Mouse (Mus musculus) adrenal gland, postnatal 10 days (tissue): ENCODE results near the gene Uba7. TPM values are rescaled to one million over a fixed set of nuclear protein-coding genes. Genes with fewer than 3 reads are reported as not detected.

ENCODE experiments used
- DNase-seq: peaks from one replicate; pipeline ENCODE4 v3.0.0; 2021; ENCODE audit warnings: mixed read lengths
- long read RNA-seq, 2 experiments: library from polyadenylated mRNA; stranded (forward); transcript quantifications; one replicate each; pipeline ENCODE4 v2.0.0; 2021
- total RNA-seq, 2 experiments: library from RNA; stranded (reverse); gene quantifications; 2 replicates each; pipeline ENCODE4 v1.2.3; 2021

Gene Uba7
- 10 to 100 TPM; 19.0 to 22.5 TPM for total RNA-seq
- long read RNA-seq, experiment 1, partial matches to known transcripts: 4 of 7 reads
- long read RNA-seq, experiment 1, other reads (novel, unspliced or antisense): 0 of 7 reads
- long read RNA-seq, experiment 2, transcript Uba7-201 (24 exons, 3,195 nt): major isoform, 5 of 9 reads
- long read RNA-seq, experiment 2, partial matches to known transcripts: 1 of 9 reads
- long read RNA-seq, experiment 2, other reads (novel, unspliced or antisense): 1 of 9 reads

DNA sequence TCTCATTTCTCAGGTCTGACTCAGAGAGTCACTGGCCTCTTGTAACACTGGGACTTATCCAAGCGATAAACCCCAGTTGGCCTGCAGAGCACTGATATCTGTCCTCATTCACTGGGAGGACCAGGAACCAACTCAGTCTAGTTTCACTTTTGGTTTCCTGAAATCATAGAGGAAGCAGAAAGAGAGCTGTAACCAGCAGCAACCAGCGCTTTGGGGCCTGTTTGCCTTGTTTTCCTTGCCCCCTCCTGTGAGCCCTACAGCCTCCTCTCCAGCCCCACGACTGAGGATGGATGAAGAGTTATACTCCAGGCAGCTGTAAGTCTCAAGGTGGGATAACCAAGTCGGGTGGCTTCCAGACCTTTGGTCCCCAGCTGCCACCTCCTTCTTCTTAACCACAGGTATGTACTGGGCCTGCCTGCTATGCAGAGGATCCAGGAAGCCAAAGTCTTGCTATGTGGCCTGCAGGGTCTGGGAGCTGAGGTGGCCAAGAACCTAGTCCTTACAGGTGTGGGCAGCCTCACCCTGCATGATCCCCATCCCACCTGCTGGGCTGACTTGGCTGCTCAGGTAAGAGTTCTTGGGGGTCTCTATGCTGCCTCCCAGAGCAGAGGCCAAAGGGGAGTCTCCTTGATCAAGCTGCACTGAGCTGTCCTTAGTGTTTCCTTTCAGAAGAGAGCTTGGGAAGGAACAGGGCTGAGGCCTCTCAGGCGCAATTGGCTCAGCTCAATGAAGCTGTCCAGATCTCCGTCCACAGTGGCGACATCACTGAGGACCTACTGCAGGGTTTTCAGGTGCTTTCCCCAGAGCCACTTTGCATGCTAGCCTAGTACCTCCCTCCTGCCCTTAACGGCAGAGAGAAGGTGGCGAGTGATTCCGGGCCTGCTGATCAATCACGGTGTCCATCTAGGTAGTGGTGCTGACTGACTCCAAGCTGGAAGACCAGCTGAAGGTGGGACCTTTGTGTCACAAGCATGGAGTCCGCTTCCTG, at the start of gene Uba7:
Uba7 (plus strand) TSS at position 107 of the 988 bp plus-strand sequence.
- DNase-seq: peak; percentile 43

DNA sequence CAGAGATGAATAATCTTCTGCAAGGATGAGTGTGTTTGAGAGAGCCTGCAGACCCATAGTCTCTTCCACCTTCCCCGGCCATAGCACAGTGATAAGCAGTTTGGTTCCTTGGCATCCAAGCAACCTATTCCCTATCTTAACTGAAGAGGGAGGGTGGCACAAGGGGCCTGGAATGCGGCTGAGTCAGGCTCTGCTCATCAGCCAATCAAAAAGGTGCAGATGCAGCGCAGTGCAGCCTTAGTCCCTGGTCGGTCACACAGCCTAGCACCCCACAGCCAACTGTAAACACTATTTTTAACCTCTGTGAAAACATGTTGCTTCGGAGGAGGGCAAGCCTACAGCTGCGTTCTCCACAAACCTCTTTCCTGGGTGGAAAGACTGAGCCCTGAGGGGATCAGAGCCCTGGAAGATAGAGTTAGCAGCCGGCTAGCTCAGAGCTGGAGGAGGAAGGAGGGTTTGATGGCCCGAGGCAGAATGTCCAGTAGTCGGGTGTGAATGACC, 48.3 kb upstream of the Uba7 start:
- DNase-seq: no peak

DNA sequence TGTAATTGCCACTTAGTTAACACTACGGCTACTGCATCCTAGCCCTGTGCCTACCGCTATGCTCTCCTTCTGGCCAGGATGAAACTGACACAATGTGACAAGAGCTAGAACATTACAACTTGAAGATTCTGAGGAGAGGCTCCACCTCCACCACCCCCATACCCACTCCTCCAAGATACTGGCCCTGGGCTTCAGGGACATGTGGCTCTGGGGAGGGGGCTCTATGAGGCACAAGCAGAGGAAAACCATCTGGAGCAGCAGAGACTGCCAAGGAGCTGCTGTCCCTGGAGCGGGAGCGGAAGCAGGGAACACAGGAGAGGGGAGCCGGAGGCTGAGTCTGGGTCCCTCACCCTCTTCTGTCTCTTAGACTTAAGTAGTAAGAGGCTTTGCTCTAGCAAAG, 47.6 kb upstream of the Uba7 start:
- no peak for DNase-seq

DNA sequence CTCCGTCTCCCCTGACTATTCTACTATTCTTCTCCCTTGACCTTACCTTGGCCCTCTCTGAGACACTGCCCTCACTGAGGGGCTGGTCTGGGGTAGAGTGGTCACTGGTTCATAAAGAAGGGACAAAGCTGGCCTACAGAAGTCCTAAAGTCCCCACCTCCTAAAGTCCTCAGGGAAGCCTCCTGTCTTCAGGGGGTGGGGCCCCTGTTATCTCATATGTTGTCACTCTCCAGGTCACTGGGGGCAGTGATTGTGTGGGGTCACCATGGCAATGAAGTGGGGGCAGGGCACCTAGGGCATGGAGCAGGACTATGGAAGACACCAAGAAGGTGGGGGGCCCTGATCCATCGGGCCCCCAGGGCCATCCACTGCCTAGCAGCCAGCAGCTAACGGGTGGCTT, 47.1 kb upstream of the Uba7 start, which contains the start of gene Actl11:
Actl11 (plus strand) TSS at position 301 of the 400 bp plus-strand sequence.
- DNase-seq: no peak

DNA sequence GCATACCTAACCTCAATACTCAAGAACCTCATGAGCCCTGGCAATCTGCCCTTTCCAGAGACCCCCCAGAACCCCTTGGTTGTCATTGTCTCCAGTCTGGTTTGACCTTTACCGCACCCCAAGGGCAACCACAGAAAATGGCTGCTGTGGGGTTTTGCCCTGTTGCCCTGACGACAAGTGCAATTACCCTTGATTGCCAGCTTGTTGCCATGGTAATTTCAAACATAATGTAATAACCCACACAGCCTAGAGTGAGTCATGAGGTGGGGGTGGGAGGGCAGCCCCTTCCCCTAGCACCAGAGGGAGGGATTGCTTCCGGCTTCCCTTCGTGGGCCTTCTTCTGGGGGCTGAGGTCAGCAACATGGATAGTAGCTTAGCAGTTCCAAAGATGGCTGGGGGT, 43.1 kb upstream of the Uba7 start:
- no peak for DNase-seq

DNA sequence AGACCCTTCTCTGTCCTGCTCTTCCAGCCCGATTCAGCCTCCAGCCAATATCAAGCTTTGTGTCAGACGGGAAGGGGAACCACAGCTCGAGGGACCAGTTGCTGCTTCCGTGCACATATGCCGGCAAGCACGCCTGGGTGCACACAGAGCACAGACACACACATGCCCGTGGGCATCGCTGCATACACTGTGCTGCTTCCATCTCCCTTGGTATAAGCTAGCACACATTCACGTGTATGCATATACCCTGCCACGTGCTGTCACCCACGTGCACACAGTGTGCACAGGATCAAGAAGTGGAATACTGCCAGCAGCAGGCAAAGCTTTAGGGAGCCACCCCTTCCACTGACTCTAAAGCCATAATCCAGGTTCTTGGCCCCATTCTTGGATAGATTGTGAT, 41.2 kb upstream of the Uba7 start:
- DNase-seq: no peak

DNA sequence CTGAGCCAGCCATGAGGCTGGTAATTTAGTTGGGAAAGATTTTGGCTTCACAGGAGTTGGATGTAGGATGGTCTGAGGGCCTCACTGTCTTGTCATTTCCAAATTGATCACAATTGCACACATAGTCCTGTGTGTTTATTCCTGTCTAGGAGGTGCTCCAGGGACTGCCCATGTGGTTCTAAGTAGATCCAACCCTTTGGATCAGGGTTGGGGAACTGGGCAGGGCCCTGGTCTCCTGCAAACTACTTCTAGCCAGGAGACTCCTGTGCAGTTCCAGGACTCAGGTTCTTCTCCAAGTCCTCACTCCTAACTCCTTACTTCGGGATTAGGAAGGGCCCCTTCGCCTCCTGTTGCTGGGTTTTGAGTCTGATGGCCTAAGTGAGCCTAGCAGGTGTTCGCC, 39.9 kb upstream of the Uba7 start, which contains the start of gene Camkv:
Camkv (plus strand) TSS at position 301 of the 400 bp plus-strand sequence.
- no peak for DNase-seq

DNA sequence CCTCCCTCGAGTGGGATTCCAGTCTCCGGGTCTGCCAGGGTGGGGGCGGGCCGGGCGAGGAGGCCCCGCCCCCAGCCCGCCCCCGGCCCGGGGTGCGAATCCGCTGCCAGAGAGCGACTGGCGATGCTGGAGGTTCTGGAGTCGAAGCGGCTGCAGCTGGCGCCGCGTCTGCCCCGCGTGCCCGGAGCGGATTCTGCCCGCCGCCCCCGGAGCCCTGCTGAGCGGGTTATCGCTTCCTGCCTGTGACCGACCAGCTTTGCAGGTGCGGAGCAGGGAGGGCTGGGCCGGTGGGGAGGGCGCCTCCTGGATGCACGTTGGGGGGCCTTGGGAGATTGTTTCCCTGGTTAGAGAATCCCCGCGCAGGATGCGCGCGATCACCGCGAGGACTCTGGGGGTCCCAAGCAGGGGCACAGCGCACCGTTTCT, 39.5 kb upstream of the Uba7 start:
- peak; percentile 49 for DNase-seq

DNA sequence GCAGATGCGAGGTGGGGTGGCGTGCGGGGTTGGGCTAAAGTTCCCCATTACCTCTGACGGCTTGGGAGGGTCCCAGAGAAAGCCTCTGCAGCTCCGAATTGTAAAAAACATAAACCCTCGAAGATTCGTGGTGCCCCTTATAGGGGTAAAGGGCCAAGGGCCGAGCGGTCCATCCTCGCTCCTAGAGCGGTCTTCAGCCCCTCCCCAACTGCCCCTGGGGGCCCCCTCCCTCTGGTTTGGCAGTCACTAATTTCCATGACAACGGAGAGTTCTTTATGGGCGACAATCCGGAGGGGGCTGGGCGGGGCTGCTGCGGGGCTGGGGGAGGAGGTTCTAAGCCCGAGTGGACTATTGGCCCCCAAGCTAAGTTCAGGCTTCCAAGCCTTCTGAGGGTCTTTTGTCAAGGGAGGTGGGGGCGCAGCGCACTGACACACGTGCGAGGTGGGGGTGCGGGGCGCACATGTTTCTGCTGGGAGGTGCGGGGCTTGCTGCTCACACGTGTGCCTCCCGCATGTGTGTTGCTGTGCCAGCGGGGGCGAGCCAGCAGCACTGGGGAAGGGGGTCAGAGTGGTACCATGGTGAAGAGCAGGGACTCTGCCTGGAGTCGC, 39.0 kb upstream of the Uba7 start:
- no peak for DNase-seq

DNA sequence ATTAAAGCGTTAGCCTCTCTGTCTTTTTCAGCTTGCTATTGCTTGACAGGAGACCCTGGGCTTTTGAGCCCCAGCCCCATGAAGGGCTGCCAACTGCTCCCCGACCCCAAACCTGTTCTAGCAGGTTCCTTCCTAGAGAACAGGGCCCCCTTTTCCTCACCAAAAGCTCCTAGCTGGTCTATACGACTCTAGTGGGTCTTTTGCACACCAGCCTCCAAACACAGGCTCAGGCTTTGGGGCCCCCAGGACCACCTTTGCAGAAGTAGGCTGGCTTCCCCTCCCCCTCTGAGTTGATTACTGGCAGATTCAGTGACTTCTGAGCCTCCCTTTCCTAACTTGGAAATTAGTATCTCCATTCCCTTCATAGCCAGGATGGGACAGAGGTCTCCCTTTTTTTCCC, 38.5 kb upstream of the Uba7 start:
- DNase-seq: no peak

DNA sequence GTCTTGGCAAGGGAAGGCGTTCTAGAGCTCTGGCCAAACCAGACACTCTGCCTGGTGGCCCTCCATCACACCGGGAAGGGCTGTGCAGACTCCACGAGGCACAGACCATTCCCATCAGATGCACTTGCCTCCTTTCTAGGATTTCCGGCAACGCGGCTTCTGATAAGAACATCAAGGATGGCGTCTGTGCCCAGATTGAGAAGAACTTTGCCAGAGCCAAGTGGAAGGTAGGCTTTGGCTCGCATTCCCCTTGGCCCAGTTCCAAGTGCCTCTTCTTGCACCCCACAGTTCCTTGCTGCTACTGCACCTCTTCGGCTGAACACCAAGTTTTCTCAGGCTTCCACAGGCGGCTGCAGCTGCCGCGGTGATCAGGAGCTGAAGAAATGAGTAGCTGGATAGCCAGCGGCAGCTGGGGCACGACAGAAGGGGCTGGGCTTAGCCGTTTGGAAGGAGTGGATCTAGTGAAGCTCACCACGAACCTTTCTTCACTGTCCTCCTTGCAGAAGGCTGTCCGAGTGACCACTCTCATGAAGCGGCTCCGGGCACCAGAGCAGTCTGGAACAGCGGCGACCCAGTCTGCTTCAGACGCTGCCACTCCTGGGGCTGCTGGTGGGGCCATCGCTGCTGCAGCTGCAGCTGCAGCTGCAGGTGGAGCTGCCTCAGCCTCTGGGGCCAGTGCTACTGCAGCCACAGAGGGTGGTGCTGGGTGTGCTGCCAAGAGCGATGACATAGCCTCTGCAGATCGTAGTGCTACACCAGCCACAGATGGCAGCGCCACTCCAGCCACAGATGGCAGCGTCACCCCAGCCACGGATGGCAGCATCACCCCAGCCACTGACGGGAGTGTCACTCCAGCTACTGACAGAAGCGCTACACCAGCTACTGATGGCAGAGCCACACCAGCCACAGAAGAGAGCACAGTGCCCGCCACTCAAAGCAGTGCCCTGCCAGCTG, 27.8 kb upstream of the Uba7 start:
- no peak for DNase-seq

DNA sequence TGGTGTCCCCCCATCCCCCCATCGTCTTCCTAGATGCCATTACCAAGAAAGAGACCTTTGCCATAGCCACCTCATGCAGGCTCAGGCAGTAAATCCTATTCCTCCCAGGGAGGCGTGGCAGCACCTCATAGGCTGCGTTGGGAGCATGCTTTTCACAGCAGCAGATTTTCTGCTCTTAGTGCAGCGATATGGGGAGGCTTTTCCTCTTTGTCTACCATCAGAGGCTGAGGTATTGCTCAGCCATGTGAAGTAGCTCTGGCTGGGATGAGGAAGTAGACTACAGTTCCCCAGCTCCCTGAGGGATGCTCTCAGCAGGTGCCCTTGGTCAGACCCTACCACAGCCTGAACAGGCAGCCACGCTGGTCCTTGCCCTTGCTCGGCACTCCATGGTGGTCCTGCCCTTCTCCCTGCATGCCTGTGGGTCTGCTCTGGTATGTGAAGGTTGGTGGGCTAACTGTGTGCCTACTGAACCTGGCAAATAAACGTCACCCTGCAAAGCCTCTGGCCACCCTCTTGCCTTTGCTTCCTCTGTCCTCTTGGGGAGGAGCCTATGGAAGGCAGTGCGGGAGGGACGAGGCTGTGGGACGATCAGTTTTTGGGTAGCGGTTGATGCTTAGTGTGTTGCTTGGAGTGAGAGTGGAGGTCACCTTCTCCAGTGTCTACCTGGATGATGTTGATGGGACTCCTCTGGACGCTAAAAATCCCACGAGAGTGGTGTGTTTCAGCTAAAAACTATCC, 26.0 kb upstream of the Uba7 start:
- DNase-seq: no peak

DNA sequence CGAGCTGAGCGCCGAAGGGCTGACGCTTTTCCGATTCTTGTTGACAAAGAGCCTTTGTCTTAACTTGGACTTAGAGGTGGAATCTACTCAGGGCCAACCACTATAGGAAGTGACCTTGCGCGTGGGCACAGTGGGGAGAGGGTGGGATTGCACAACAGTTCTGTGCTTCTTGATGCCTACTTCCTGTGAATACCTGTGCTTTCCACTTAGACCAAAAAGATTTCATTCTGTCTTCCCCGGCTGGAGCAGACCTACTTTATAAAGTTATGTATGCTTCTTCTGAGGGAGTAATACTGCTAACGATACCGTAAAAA, 25.4 kb upstream of the Uba7 start, which contains the start of gene Traip:
Traip (plus strand) TSS at position 215 of the 314 bp plus-strand sequence.
- no peak for DNase-seq

DNA sequence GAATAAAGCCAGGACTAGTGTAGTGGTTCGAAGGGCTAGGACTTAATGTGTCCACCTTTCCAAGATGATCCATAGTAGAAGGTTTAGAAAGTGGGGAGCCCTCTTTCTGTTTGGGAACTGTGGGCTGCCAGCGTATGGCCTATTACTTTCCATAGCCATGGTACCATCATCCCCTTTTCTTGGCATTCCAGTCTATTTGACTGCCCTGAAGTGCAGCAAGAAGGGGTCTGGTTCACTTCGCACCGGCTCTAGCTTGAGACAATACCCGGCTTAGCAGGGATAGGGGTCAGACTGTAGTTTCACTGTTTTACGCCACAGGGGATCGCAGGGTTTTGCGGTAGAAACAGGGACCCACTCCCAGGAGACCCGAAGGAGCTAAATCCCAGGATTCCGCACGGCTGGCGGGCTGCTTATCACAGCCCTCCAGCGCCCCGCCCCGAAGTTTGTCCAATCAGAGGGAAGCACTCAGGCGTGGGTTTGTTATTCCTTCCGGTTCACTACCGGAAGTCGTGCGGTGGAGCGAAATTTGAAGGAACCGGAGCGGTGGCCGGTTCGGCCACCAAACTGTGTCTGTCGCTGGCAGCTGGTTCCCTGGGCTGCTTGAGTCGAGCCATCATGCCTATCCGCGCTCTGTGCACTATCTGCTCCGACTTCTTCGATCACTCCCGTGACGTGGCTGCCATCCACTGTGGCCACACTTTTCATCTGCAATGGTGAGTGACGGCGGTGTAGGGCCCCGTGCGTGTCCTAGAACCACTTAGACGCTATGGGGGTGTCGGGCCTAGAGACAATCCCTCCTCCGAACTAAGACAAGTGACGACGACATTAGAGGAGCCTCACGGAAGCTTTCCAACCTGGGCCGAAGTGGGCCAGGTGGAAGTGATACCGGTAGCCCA, 24.6 kb upstream of the Uba7 start:
- peak; percentile 95 for DNase-seq

DNA sequence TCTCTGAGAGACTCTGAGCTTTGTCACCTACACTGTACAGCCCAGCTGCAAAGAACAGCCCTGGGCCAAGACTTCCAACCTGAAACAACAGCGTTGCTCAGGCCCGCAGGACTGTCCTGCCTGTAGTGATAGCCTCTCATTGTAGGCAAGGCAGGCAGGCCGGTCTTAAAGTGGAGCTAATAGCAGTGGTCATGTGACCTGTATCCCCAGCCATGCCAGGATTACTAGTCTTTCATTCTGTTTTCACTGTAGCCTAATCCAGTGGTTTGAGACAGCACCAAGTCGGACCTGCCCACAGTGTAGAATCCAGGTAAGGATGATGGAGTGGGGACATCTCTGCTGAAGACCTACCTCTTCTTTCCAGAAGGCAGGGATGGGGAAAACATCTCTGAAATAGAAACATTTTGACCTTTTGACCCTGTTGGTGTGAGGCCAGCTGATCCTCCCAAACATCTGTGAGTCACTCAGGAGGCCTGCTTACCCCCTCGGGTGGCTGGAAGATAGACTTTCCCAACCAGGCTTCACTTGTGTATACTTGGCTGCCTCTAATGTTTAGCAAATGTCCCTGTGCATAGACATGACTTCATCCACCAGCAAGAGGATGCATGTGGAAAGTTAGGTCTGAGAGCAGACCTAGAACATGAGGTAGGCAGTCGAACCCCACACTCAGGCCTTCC, 19.6 kb upstream of the Uba7 start:
- no peak for DNase-seq

DNA sequence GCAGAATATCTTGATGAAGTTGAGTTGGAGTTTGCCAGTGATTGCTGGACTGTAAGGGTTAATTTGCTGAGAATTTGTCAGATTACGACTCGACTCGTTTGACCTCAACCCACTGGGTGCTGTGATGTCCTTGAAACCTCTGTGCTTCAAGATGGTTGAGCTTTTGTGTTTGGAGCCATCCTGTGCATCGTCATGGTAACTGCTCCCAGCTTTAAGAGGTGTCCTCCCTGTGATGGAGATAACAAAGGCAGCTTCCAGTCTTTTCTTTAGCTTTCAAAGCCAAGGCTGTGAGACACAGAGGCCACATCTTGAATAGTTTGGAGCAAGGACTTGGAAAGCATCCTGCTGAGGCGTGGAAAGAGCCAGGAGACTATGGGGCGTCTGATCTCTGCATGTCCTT, 18.2 kb upstream of the Uba7 start:
- DNase-seq: no peak

DNA sequence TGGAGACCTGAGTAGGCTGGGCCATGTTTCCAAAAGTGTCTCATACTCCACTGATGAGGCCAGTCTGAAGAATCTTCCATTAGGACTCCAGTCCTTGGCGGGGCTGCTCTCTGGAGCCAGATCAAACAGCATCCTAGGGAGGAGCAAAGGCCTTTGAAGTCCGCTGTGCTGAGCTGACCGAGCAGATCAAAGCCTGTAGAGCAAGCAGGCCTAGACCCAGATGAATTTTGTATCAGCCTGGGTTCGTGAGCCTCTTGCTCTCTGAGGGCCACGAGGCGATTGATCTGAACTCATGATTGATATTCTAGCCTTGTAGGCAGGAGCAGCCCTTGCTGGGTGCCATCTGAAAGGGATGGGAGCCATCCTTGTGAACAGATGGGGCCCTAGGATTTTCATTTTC, 15.4 kb upstream of the Uba7 start:
- DNase-seq: peak; percentile 57

DNA sequence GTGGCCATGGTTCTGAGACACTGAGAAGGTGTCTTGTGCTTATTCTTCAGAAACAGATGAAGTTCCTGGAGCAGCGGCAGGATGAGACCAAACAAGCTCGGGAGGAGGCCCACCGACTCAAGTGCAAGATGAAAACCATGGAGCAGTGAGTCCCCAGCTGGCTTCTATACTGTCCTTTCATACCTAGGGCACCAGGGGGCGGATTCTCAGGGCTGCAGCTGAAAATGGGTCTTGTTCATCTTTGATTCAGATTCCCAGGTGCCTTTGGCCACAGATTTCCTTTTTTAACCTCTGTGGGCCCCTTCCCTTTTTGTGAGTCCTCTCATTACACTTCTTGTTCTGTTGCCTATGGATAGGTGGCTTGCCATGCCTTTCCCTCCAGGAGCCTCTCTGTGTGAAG, 14.4 kb upstream of the Uba7 start:
- no peak for DNase-seq

DNA sequence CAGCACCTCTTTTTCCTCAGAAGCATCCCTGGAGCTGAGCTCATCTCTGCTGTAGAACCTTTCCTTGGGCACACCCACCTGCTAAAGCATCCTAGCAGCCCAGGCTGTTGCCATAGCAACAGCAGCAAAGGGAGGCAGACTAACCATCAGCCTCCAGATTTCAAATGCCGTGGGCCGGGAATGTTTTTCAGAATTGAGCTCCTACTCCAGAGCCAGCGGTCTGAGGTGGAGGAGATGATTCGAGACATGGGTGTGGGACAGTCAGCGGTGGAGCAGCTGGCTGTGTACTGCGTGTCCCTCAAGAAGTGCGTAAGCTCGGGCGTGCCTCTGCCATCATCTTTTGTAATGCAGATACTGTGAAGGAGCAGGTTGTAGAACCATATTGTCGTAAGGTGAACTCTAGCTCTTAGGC, 13.9 kb upstream of the Uba7 start:
- DNase-seq: no peak
